Mouse (Mus musculus) bone marrow macrophage, adult 2 months (primary cell): Measurements from ENCODE around the gene Phyh. TPM values are rescaled to one million over a fixed set of nuclear protein-coding genes. Genes with fewer than 3 reads are reported as not detected.

ENCODE experiments used
- H3K27ac ChIP-seq: 2 replicates; pipeline ENCODE4 v1.5.1; 2012; ENCODE audit warnings: low read depth, low read length; ENCODE audit not compliant: insufficient read depth
- H3K4me1 ChIP-seq: 2 replicates; pipeline ENCODE4 v1.6.1; 2012; ENCODE audit warnings: low read length; ENCODE audit not compliant: control insufficient read depth, insufficient read depth
- H3K4me3 ChIP-seq: 2 replicates; pipeline ENCODE4 v1.5.1; 2012; ENCODE audit warnings: mild to moderate bottlenecking, low read length, moderate library complexity; ENCODE audit not compliant: insufficient read depth
- CTCF ChIP-seq: IDR thresholded peaks from 2 replicates; pipeline ENCODE4 v1.5.1; 2012; ENCODE audit warnings: low read depth, mild to moderate bottlenecking, low read length, moderate library complexity
- POLR2A ChIP-seq: IDR thresholded peaks from 2 replicates; pipeline ENCODE4 v1.6.1; 2012; ENCODE audit warnings: mild to moderate bottlenecking, low read depth, low read length, borderline replicate concordance
- polyA plus RNA-seq: library from polyadenylated mRNA; stranded (reverse); fragments of >200 nt; gene quantifications from 2 replicates; pipeline ENCODE4 v1.2.4, GENCODE M21; 2012; ENCODE audit not compliant: missing spikeins, insufficient read depth, insufficient read length

Gene Phyh
- polyA plus RNA-seq, 1 experiment, result 52.6 TPM

GRCm38 (mm10) chr2:4950986-4951385 is 32.2 kb downstream of the Phyh start:
- Histone ChIP-seq H3K4me1 (no peaks in the 10 kb centered on the region), H3K27ac (no peak overlapping the region), H3K4me3 (no peak overlapping the region)
- TF ChIP-seq CTCF, result no peak
- no peak for TF ChIP-seq POLR2A

GRCm38 (mm10) chr2:4954216-4954760 is 35.5 kb downstream of the Phyh start:
- Histone ChIP-seq H3K4me3 (no peak overlapping the region), H3K4me1 (no peaks in the 10 kb centered on the region), H3K27ac (no peak overlapping the region)
- TF ChIP-seq CTCF, result no peak
- no peak for TF ChIP-seq POLR2A

GRCm38 (mm10) chr2:4958039-4958438 is 39.2 kb downstream of the Phyh start:
- no peak overlapping the region for H3K27ac ChIP-seq

GRCm38 (mm10) chr2:4967806-4968205 is 49.0 kb downstream of the Phyh start:
- no peak overlapping the region for H3K4me3 ChIP-seq
- TF ChIP-seq CTCF, result no peak
- no peak for TF ChIP-seq POLR2A
- no peak overlapping the region for H3K27ac ChIP-seq
- H3K4me1 ChIP-seq, result peaks cover 5% of the 10 kb centered on the region

More at GRCm38 (mm10) chr2:4958039-4958438, 39.2 kb downstream of the Phyh start:
- H3K4me1 ChIP-seq, result no peaks in the 10 kb centered on the region
- H3K4me3 ChIP-seq, result no peak overlapping the region
- no peak for TF ChIP-seq CTCF
- TF ChIP-seq POLR2A, result no peak

- TF ChIP-seq POLR2A, result no peak
- no peak for TF ChIP-seq CTCF
- Histone ChIP-seq H3K4me1 (peaks cover 5% of the 10 kb centered on the region), H3K27ac (no peak overlapping the region), H3K4me3 (no peak overlapping the region)
These were observed 50.3 kb downstream of the Phyh start for GRCm38 (mm10) chr2:4969083-4969482.

GRCm38 (mm10) chr2:4975807-4976206 is 57.0 kb downstream of the Phyh start, which contains the start of gene Ucma:
Gene Ucma, plus strand, starts transcription at chr2:4976122.
- no peak within 1 kb of the TSS for H3K4me3 ChIP-seq
- TF ChIP-seq POLR2A, result no peak
- no peak for TF ChIP-seq CTCF
- no peaks in the 10 kb centered on the region for H3K4me1 ChIP-seq
- H3K27ac ChIP-seq, result no peak within 1 kb of the TSS

- TF ChIP-seq CTCF, result no peak
- no peak for TF ChIP-seq POLR2A
- H3K4me3 ChIP-seq, result no peak overlapping the region
- H3K4me1 ChIP-seq, result no peaks in the 10 kb centered on the region
- no peak overlapping the region for H3K27ac ChIP-seq
These were observed 59.3 kb downstream of the Phyh start for GRCm38 (mm10) chr2:4978091-4978490.

- no peaks in the 10 kb centered on the region for H3K4me1 ChIP-seq
- no peak for TF ChIP-seq CTCF
- TF ChIP-seq POLR2A, result no peak
These were observed 65.2 kb downstream of the Phyh start for GRCm38 (mm10) chr2:4983987-4984386.

GRCm38 (mm10) chr2:4985000-4985399 is 66.2 kb downstream of the Phyh start:
- H3K27ac ChIP-seq, result no peak overlapping the region
- TF ChIP-seq CTCF (no peak), POLR2A (no peak)
- H3K4me3 ChIP-seq, result no peak overlapping the region
- H3K4me1 ChIP-seq, result no peaks in the 10 kb centered on the region

More at GRCm38 (mm10) chr2:4983987-4984386, 65.2 kb downstream of the Phyh start:
- Histone ChIP-seq H3K4me3 (no peak overlapping the region), H3K27ac (no peak overlapping the region)

GRCm38 (mm10) chr2:4986798-4987197 is 68.0 kb downstream of the Phyh start:
- Histone ChIP-seq H3K27ac (no peak overlapping the region), H3K4me3 (no peak overlapping the region), H3K4me1 (no peaks in the 10 kb centered on the region)
- TF ChIP-seq CTCF, result no peak
